Mouse (Mus musculus) brain, embryonic 14.5 days (tissue): ENCODE measurements around the gene Abcg5.

Source experiments
- CTCF ChIP-seq: fragments of 200-500 bp; IDR thresholded peaks from 2 replicates; pipeline ENCODE4 v1.5.1; 2012; ENCODE audit warnings: inconsistent platforms, mild to moderate bottlenecking, moderate library complexity, borderline replicate concordance; ENCODE audit not compliant: insufficient read depth, insufficient read length; ENCODE audit errors: extremely low read depth
- POLR2A ChIP-seq: fragments of 200-500 bp; IDR thresholded peaks from 2 replicates; pipeline ENCODE4 v1.6.1; 2012; ENCODE audit warnings: mild to moderate bottlenecking, inconsistent platforms, borderline replicate concordance; ENCODE audit not compliant: poor library complexity, insufficient read depth, insufficient read length, severe bottlenecking; ENCODE audit errors: extremely low read depth

GRCm38 (mm10) chr17:84626857-84627305 lies 55.9 kb downstream of the Abcg5 start:
- TF ChIP-seq POLR2A (no peak), CTCF (no peak)
